Mouse (Mus musculus) limb, embryonic 15.5 days (tissue): ENCODE data around the gene Atg10. TPM values are rescaled to one million over a fixed set of nuclear protein-coding genes. Genes with fewer than 3 reads are reported as not detected.
A peak's percentile ranks its signal among the peaks of the same experiment; 100 is the strongest.

Experiments used
- ATAC-seq: fragments of 200-750 bp; cut with Nextera tagmentation; 2 replicates; pipeline ENCODE4 v1.8.0; 2017; ENCODE audit warnings: low read depth, moderate TSS enrichment; ENCODE audit not compliant: insufficient number of reproducible peaks, low FRiP score, low TSS enrichment
- H3K27ac ChIP-seq: fragments of 300-500 bp; sonication (generic); 2 replicates; pipeline ENCODE4 v1.5.1; 2015; ENCODE audit warnings: moderate library complexity, mild to moderate bottlenecking, inconsistent platforms
- H3K27me3 ChIP-seq: fragments of 300-500 bp; sonication (generic); 2 replicates; pipeline ENCODE4 v1.6.1; 2015; ENCODE audit warnings: inconsistent platforms
- H3K36me3 ChIP-seq: fragments of 300-500 bp; sonication (generic); 2 replicates; pipeline ENCODE4 v1.6.1; 2015; ENCODE audit warnings: inconsistent platforms
- H3K4me1 ChIP-seq: fragments of 300-500 bp; sonication (generic); 2 replicates; pipeline ENCODE4 v1.6.1; 2015; ENCODE audit warnings: inconsistent platforms
- H3K4me2 ChIP-seq: fragments of 300-500 bp; sonication (generic); 2 replicates; pipeline ENCODE4 v1.6.1; 2015; ENCODE audit warnings: mild to moderate bottlenecking, inconsistent platforms
- H3K4me3 ChIP-seq: fragments of 300-500 bp; sonication (generic); 2 replicates; pipeline ENCODE4 v1.5.1; 2015; ENCODE audit warnings: mild to moderate bottlenecking, inconsistent platforms
- H3K9ac ChIP-seq: fragments of 300-500 bp; sonication (generic); 2 replicates; pipeline ENCODE4 v1.6.1; 2015; ENCODE audit warnings: inconsistent platforms
- H3K9me3 ChIP-seq: fragments of 300-500 bp; sonication (generic); 2 replicates; pipeline ENCODE4 v1.6.1; 2016; ENCODE audit warnings: inconsistent platforms
- WGBS: fragments of 180-500 bp; shearing (Covaris S2); methylation state at CpG from one replicate; pipeline ENCODE4 v1.1.7; 2015; 5-methylcytosine and 5-hydroxymethylcytosine counted together
- polyA plus RNA-seq: library from polyadenylated mRNA; unstranded; fragments of >200 nt; fragmentation: Nextera tagmentation; extraction: Ambion mirVana; gene quantifications from 2 replicates; pipeline ENCODE4 v1.2.1, GENCODE M21; 2015

The Atg10 gene
- polyA plus RNA-seq, 1 experiment from 2014 or later: 17.8 TPM

DNA sequence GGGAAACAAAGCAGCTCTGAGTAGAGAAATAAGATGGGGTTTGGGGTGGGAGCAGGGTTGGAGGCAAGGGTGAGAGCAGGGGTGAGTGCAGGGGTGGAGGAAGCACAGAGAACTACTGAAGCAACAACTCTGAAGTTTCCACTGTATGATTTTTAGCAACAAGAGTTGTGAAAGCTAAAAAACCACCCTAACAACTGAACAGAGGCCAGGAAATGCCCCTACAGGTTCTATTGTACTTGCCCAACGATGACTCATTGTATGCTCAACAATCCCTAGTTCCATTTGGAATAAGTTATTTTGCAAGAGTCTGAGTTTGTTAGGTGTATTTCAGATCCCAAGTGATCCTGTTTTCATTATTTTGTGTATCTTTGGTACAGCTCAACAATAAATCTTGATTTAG is 182.5 kb downstream of the Atg10 start:
- no peak overlapping the region for H3K4me2 ChIP-seq
- H3K27me3 ChIP-seq: no peaks in the 10 kb centered on the region
- no peak overlapping the region for H3K9ac ChIP-seq
- WGBS: 80% methylated on average over 1 of the region's 1 CpGs
- H3K27ac ChIP-seq: peak overlapping the region; percentile 2; the same call in 1 of the 2 replicates
- H3K4me1 ChIP-seq: peaks cover 9% of the 10 kb centered on the region
- H3K9me3 ChIP-seq: no peaks in the 10 kb centered on the region
- no peak for ATAC-seq
- H3K36me3 ChIP-seq: no peaks in the 10 kb centered on the region
- H3K4me3 ChIP-seq: no peak overlapping the region

GRCm38 (mm10) chr13:91040421-91040820 is 183.3 kb downstream of the Atg10 start:
- ATAC-seq: no peak
- no peak overlapping the region for H3K9ac ChIP-seq

DNA sequence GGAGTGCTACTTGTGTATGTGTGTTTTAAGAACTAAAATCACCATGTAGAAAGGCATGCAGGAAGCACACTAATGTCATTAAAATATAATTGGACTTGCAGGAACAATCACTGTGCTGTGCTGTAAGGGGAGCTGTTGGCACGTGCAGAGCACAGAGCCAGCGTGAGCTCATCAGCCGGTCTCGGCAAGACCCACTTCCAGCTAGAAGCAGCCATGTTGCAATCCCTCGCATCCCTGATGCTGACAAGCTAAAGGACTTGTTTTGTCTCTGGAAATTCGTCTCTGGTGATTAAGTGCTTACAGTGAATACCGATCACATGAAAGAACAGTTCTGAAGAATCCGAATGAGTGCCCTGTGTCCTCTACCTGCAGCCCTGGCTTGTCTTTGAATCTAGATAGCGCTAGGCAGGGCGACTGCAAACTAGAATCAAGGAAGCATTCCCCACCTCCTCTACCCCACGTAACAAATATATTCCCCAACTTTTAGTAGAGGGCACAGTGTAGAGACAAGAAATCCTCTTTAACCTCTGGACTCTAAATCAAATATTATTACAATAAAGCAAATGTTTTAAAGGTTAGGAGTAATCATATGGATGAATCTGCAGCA is 184.5 kb downstream of the Atg10 start:
- Histone ChIP-seq H3K9ac (no peak overlapping the region), H3K4me2 (no peak overlapping the region), H3K9me3 (no peaks in the 10 kb centered on the region), H3K4me3 (no peak overlapping the region), H3K4me1 (peaks cover 9% of the 10 kb centered on the region), H3K27me3 (no peaks in the 10 kb centered on the region), H3K36me3 (no peaks in the 10 kb centered on the region), H3K27ac (peak overlapping the region; percentile 43; the same call in 1 of the 2 replicates)
- WGBS: 30% methylated on average over 11 of the region's 11 CpGs
- peak; percentile 58; the same call in 1 of the 2 replicates for ATAC-seq

More at GRCm38 (mm10) chr13:91040421-91040820, 183.3 kb downstream of the Atg10 start:
- no peaks in the 10 kb centered on the region for H3K9me3 ChIP-seq
- peaks cover 9% of the 10 kb centered on the region for H3K4me1 ChIP-seq
- no peaks in the 10 kb centered on the region for H3K36me3 ChIP-seq
- no peak overlapping the region for H3K4me2 ChIP-seq
- no peak overlapping the region for H3K4me3 ChIP-seq
- no peak overlapping the region for H3K27ac ChIP-seq
- H3K27me3 ChIP-seq: no peaks in the 10 kb centered on the region

DNA sequence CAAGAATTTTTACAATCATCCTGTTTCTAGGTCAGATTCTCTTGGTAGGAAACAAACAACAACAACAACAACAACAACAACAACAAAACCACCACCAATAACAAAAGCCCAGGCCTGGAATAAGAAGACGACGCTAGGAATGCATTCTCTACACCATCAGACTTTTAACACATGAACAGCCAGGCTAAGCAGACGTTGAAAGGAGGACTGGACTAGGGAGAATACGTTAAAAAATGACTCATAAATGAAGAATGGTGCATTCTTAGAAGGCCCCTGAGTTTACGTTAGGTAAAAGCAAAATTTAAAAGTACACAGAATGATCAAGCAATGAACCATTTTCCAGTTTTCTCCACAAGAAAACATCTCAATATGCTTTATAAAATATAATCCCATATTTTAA is 185.1 kb downstream of the Atg10 start:
- H3K4me3 ChIP-seq: no peak overlapping the region
- H3K9me3 ChIP-seq: no peaks in the 10 kb centered on the region
- no peaks in the 10 kb centered on the region for H3K36me3 ChIP-seq
- 37% methylated on average over 5 of the region's 5 CpGs for WGBS
- H3K9ac ChIP-seq: no peak overlapping the region
- no peak overlapping the region for H3K27ac ChIP-seq
- no peaks in the 10 kb centered on the region for H3K27me3 ChIP-seq
- peaks cover 9% of the 10 kb centered on the region for H3K4me1 ChIP-seq
- no peak overlapping the region for H3K4me2 ChIP-seq
- no peak for ATAC-seq

- Histone ChIP-seq H3K4me2 (no peak overlapping the region), H3K36me3 (no peaks in the 10 kb centered on the region), H3K27ac (no peak overlapping the region), H3K27me3 (no peaks in the 10 kb centered on the region), H3K4me1 (peaks cover 9% of the 10 kb centered on the region), H3K9me3 (no peaks in the 10 kb centered on the region), H3K9ac (no peak overlapping the region), H3K4me3 (no peak overlapping the region)
- no peak for ATAC-seq
- WGBS: 87% methylated on average over 3 of the region's 3 CpGs
Measured at GRCm38 (mm10) chr13:91038034-91038433, 185.7 kb downstream of the Atg10 start.

DNA sequence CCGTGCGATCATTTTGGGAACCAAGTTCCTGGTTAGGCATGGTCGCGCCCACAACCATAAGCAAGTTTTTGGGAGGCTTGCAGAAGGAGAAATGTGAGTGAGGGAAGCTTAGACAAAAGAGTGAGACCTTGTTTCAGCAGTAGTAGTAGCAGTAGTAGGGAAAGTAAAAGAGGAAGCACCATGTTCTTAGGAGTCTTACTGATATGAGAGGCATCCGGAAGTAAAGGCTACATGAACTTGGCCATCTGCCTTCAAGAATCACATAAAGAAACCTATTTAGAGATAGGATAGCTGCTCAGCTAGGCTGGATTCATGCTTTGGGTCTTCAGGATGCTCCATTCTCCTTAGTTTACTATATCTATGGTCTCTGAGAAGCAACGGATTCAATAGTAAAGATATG is 186.4 kb downstream of the Atg10 start:
- peaks cover 9% of the 10 kb centered on the region for H3K4me1 ChIP-seq
- H3K36me3 ChIP-seq: no peaks in the 10 kb centered on the region
- no peaks in the 10 kb centered on the region for H3K27me3 ChIP-seq
- no peak overlapping the region for H3K4me3 ChIP-seq
- no peak overlapping the region for H3K4me2 ChIP-seq
- no peak overlapping the region for H3K27ac ChIP-seq
- 92% methylated on average over 6 of the region's 6 CpGs for whole genome bisulfite sequencing
- ATAC-seq: no peak
- H3K9me3 ChIP-seq: no peaks in the 10 kb centered on the region
- H3K9ac ChIP-seq: no peak overlapping the region

DNA sequence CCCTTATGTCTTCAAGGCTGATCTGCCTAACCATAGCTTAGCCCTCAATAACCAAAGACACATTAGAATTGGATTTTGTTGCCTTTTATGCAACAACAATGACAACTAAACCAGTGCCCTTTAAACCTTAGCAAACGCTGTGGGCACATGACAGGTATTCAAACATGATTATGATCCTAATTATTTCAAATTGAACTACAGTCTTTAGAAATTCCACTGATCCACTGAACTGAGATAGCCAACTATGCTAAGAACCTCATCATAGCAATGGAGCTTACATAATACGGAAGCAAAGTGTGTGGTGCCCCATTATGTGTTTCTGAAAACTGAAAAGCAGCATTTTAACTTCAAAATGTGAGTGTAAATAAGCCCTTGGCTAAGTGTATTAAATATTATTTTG is 191.9 kb downstream of the Atg10 start:
- ATAC-seq: no peak
- WGBS: 89% methylated on average over 2 of the region's 2 CpGs
- Histone ChIP-seq H3K27ac (no peak overlapping the region), H3K4me2 (no peak overlapping the region), H3K4me1 (no peaks in the 10 kb centered on the region), H3K9me3 (no peaks in the 10 kb centered on the region), H3K36me3 (no peaks in the 10 kb centered on the region), H3K4me3 (no peak overlapping the region), H3K9ac (no peak overlapping the region), H3K27me3 (no peaks in the 10 kb centered on the region)

GRCm38 (mm10) chr13:91023447-91023846 is 200.3 kb downstream of the Atg10 start:
- Histone ChIP-seq H3K36me3 (no peaks in the 10 kb centered on the region), H3K27ac (no peak overlapping the region), H3K4me1 (no peaks in the 10 kb centered on the region), H3K27me3 (no peaks in the 10 kb centered on the region), H3K4me2 (no peak overlapping the region), H3K4me3 (no peak overlapping the region), H3K9me3 (no peaks in the 10 kb centered on the region), H3K9ac (no peak overlapping the region)
- WGBS: 80% methylated on average over 9 of the region's 9 CpGs
- no peak for ATAC-seq

DNA sequence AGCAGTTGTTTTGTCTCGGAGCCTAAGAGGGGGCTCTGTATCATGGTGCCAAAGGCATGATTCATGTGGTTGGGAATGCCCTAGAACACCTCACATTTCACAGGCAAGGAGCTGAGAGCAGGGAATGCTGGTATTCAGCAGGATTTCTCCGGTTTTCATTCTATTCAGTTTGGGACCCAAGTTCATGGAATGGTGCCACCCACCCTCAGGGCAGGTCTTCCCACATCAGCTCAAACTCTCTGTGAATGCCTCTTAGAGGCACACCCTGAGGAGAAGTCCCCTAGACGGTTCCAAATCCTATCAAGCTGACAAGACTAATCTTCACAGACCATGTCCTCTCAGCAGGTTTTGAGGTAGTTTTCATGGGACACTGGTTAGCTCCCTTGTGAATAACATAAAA is 211.9 kb downstream of the Atg10 start:
- H3K9me3 ChIP-seq: no peaks in the 10 kb centered on the region
- H3K36me3 ChIP-seq: no peaks in the 10 kb centered on the region
- no peak overlapping the region for H3K27ac ChIP-seq
- no peaks in the 10 kb centered on the region for H3K4me1 ChIP-seq
- ATAC-seq: no peak
- no peak overlapping the region for H3K4me3 ChIP-seq
- WGBS: 48% methylated on average over 3 of the region's 3 CpGs
- H3K27me3 ChIP-seq: no peaks in the 10 kb centered on the region
- no peak overlapping the region for H3K9ac ChIP-seq
- no peak overlapping the region for H3K4me2 ChIP-seq

- Histone ChIP-seq H3K27me3 (no peaks in the 10 kb centered on the region), H3K36me3 (no peaks in the 10 kb centered on the region), H3K4me1 (no peaks in the 10 kb centered on the region), H3K4me2 (no peak overlapping the region), H3K4me3 (no peak overlapping the region), H3K27ac (no peak overlapping the region), H3K9ac (no peak overlapping the region), H3K9me3 (no peaks in the 10 kb centered on the region)
- ATAC-seq: no peak
- 90% methylated on average over 2 of the region's 2 CpGs for WGBS
Measured at GRCm38 (mm10) chr13:90995034-90995629, 228.6 kb downstream of the Atg10 start.

- 71% methylated on average over 13 of the region's 13 CpGs for WGBS
- no peaks in the 10 kb centered on the region for H3K4me1 ChIP-seq
- no peak overlapping the region for H3K4me2 ChIP-seq
- ATAC-seq: no peak
- no peak overlapping the region for H3K9ac ChIP-seq
- no peak overlapping the region for H3K4me3 ChIP-seq
- H3K9me3 ChIP-seq: no peaks in the 10 kb centered on the region
- no peaks in the 10 kb centered on the region for H3K27me3 ChIP-seq
- no peak overlapping the region for H3K27ac ChIP-seq
- no peaks in the 10 kb centered on the region for H3K36me3 ChIP-seq
Measured at GRCm38 (mm10) chr13:90993602-90994001, 230.2 kb downstream of the Atg10 start.

DNA sequence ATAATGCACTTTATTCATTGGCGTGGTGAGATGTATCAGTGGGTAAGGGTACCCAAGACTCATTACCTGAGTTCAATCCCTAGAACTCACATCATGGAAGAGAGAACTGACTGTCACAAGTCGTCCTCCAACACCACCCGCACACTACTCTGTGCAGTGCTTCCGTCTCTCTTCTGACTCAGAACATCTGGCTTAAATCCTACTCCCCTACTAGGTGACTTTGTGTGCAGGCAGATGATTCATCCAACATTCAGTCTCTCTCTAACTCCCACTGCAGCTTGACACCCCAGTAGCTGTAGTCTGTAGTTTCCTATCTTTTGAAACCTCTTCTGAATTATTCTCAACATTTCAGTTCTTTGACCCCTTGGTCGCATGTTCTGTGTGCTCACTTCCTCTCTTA is 230.8 kb downstream of the Atg10 start:
- no peak for ATAC-seq

More for the DNA sequence above, 230.8 kb downstream of the Atg10 start:
- no peaks in the 10 kb centered on the region for H3K36me3 ChIP-seq
- no peak overlapping the region for H3K9ac ChIP-seq
- H3K4me1 ChIP-seq: no peaks in the 10 kb centered on the region
- H3K9me3 ChIP-seq: no peaks in the 10 kb centered on the region
- 80% methylated on average over 5 of the region's 5 CpGs for WGBS
- no peak overlapping the region for H3K4me3 ChIP-seq
- no peak overlapping the region for H3K4me2 ChIP-seq
- no peak overlapping the region for H3K27ac ChIP-seq
- H3K27me3 ChIP-seq: no peaks in the 10 kb centered on the region
